Mouse (Mus musculus) embryonic facial prominence, embryonic 11.5 days (tissue): Measurements from ENCODE around the gene Ros1. TPM values are rescaled to one million over a fixed set of nuclear protein-coding genes. Genes with fewer than 3 reads are reported as not detected.

ENCODE experiments used
- ATAC-seq: fragments of 200-750 bp; cut with Nextera tagmentation; replicated peaks from 2 replicates; pipeline ENCODE4 v1.8.0; 2017; ENCODE audit warnings: low read depth; ENCODE audit not compliant: insufficient number of reproducible peaks, low FRiP score, low TSS enrichment
- DNase-seq: peaks from one replicate; pipeline ENCODE4 v3.0.0-alpha.2; 2015; ENCODE audit warnings: low spot score
- H3K27ac ChIP-seq: fragments of 300-500 bp; sonication (generic); replicated peaks from 2 replicates; pipeline ENCODE4 v1.5.1; 2014; ENCODE audit warnings: mild to moderate bottlenecking, low read depth, low read length, control low read depth
- H3K27me3 ChIP-seq: fragments of 300-500 bp; sonication (generic); 2 replicates; pipeline ENCODE4 v1.6.1; 2014; ENCODE audit warnings: mild to moderate bottlenecking, low read length, moderate library complexity, mixed read lengths; ENCODE audit not compliant: control insufficient read depth, insufficient read depth
- H3K36me3 ChIP-seq: fragments of 300-500 bp; sonication (generic); replicated peaks from 2 replicates; pipeline ENCODE4 v1.6.1; 2014; ENCODE audit warnings: low read depth, mild to moderate bottlenecking, low read length, moderate library complexity, mixed read lengths; ENCODE audit not compliant: control insufficient read depth, insufficient read depth
- H3K4me1 ChIP-seq: fragments of 300-500 bp; sonication (generic); 2 replicates; pipeline ENCODE4 v1.6.1; 2014; ENCODE audit warnings: low read length, mixed read lengths; ENCODE audit not compliant: control insufficient read depth, insufficient read depth
- H3K4me2 ChIP-seq: fragments of 300-500 bp; sonication (generic); 2 replicates; pipeline ENCODE4 v1.6.1; 2014; ENCODE audit warnings: low read depth, mild to moderate bottlenecking, control low read depth, low read length, moderate library complexity
- H3K4me3 ChIP-seq: fragments of 300-500 bp; sonication (generic); 2 replicates; pipeline ENCODE4 v1.5.1; 2014; ENCODE audit warnings: low read depth, low read length, control low read depth
- H3K9ac ChIP-seq: fragments of 300-500 bp; sonication (generic); replicated peaks from 2 replicates; pipeline ENCODE4 v1.6.1; 2014; ENCODE audit warnings: mild to moderate bottlenecking, control low read depth, low read length
- H3K9me3 ChIP-seq: fragments of 300-500 bp; sonication (generic); replicated peaks from 2 replicates; pipeline ENCODE4 v1.6.1; 2016; ENCODE audit warnings: mild to moderate bottlenecking, low read length, inconsistent platforms, mixed read lengths; ENCODE audit not compliant: control insufficient read depth
- WGBS: fragments of 180-500 bp; shearing (Covaris S2); extraction: QIAGEN DNeasy Blood & Tissue Kit; methylation state at CpG from one replicate; pipeline ENCODE4 v1.1.7; 2014; 5-methylcytosine and 5-hydroxymethylcytosine counted together
- polyA plus RNA-seq: library from polyadenylated mRNA; unstranded; fragments of >200 nt; fragmentation: Nextera tagmentation; extraction: Ambion mirVana; gene quantifications from 2 replicates; pipeline ENCODE4 v1.2.1, GENCODE M21; 2014

Gene Ros1
- polyA plus RNA-seq, 1 experiment from 2014 or later, result not detected

GRCm38 (mm10) chr10:52130762-52131161 lies 64.3 kb downstream of the Ros1 start:
- 44% methylated on average over 2 of the region's 2 CpGs for WGBS
- Histone ChIP-seq H3K4me1 (no peaks in the 10 kb centered on the region), H3K9ac (no peak overlapping the region), H3K27me3 (no peaks in the 10 kb centered on the region), H3K27ac (no peak overlapping the region), H3K9me3 (no peaks in the 10 kb centered on the region), H3K4me3 (no peak overlapping the region), H3K36me3 (no peaks in the 10 kb centered on the region), H3K4me2 (no peak overlapping the region)
- DNase-seq, result peak; percentile 23
- ATAC-seq, result peak; percentile 85

GRCm38 (mm10) chr10:52128874-52129412 lies 66.1 kb downstream of the Ros1 start:
- no peak overlapping the region for H3K4me3 ChIP-seq
- H3K27me3 ChIP-seq, result no peaks in the 10 kb centered on the region
- DNase-seq, result peak; percentile 45
- H3K4me2 ChIP-seq, result no peak overlapping the region
- WGBS, result 37% methylated on average over 5 of the region's 5 CpGs
- no peak overlapping the region for H3K9ac ChIP-seq
- H3K27ac ChIP-seq, result no peak overlapping the region
- no peaks in the 10 kb centered on the region for H3K36me3 ChIP-seq
- no peaks in the 10 kb centered on the region for H3K9me3 ChIP-seq
- no peak for ATAC-seq
- no peaks in the 10 kb centered on the region for H3K4me1 ChIP-seq

GRCm38 (mm10) chr10:52106164-52106757 lies 88.8 kb downstream of the Ros1 start:
- no peaks in the 10 kb centered on the region for H3K27me3 ChIP-seq
- no peak overlapping the region for H3K4me2 ChIP-seq
- H3K36me3 ChIP-seq, result no peaks in the 10 kb centered on the region
- H3K27ac ChIP-seq, result no peak overlapping the region
- DNase-seq (peak; percentile 70), ATAC-seq (no peak)
- H3K4me3 ChIP-seq, result no peak overlapping the region
- no peaks in the 10 kb centered on the region for H3K4me1 ChIP-seq
- WGBS, result 35% methylated on average over 4 of the region's 4 CpGs
- no peak overlapping the region for H3K9ac ChIP-seq
- H3K9me3 ChIP-seq, result no peaks in the 10 kb centered on the region

- H3K4me2 ChIP-seq, result no peak overlapping the region
- no peak for DNase-seq
- no peaks in the 10 kb centered on the region for H3K4me1 ChIP-seq
- no peaks in the 10 kb centered on the region for H3K9me3 ChIP-seq
- H3K9ac ChIP-seq, result no peak overlapping the region
- 80% methylated on average over 1 of the region's 1 CpGs for WGBS
- no peak for ATAC-seq
- no peak overlapping the region for H3K27ac ChIP-seq
- no peak overlapping the region for H3K4me3 ChIP-seq
- no peaks in the 10 kb centered on the region for H3K27me3 ChIP-seq
- H3K36me3 ChIP-seq, result no peaks in the 10 kb centered on the region
These were observed 93.8 kb downstream of the Ros1 start for GRCm38 (mm10) chr10:52101273-52101672.

- DNase-seq, result no peak
- 90% methylated on average over 4 of the region's 4 CpGs for WGBS
- no peak overlapping the region for H3K27ac ChIP-seq
- H3K9ac ChIP-seq, result no peak overlapping the region
- no peak overlapping the region for H3K4me3 ChIP-seq
- ATAC-seq, result no peak
- H3K4me1 ChIP-seq, result no peaks in the 10 kb centered on the region
- H3K27me3 ChIP-seq, result no peaks in the 10 kb centered on the region
- no peaks in the 10 kb centered on the region for H3K36me3 ChIP-seq
- H3K4me2 ChIP-seq, result no peak overlapping the region
- no peaks in the 10 kb centered on the region for H3K9me3 ChIP-seq
These were observed 102.9 kb downstream of the Ros1 start for GRCm38 (mm10) chr10:52092181-52092580.

GRCm38 (mm10) chr10:52086681-52087080 lies 108.4 kb downstream of the Ros1 start:
- no peak for DNase-seq
- H3K4me2 ChIP-seq, result no peak overlapping the region
- no peak for ATAC-seq
- no peak overlapping the region for H3K4me3 ChIP-seq
- H3K9ac ChIP-seq, result no peak overlapping the region
- H3K4me1 ChIP-seq, result no peaks in the 10 kb centered on the region
- H3K27ac ChIP-seq, result no peak overlapping the region
- H3K27me3 ChIP-seq, result no peaks in the 10 kb centered on the region
- H3K9me3 ChIP-seq, result no peaks in the 10 kb centered on the region
- WGBS, result 76% methylated on average over 6 of the region's 6 CpGs
- no peaks in the 10 kb centered on the region for H3K36me3 ChIP-seq

- H3K27ac ChIP-seq, result no peak overlapping the region
- ATAC-seq (no peak), DNase-seq (peak; percentile 70)
- no peaks in the 10 kb centered on the region for H3K27me3 ChIP-seq
- H3K4me1 ChIP-seq, result no peaks in the 10 kb centered on the region
- H3K4me2 ChIP-seq, result no peak overlapping the region
- H3K9ac ChIP-seq, result no peak overlapping the region
- no peaks in the 10 kb centered on the region for H3K9me3 ChIP-seq
- H3K36me3 ChIP-seq, result no peaks in the 10 kb centered on the region
- no peak overlapping the region for H3K4me3 ChIP-seq
These were observed 122.6 kb downstream of the Ros1 start for GRCm38 (mm10) chr10:52072482-52072881.

GRCm38 (mm10) chr10:52048287-52048686 lies 146.8 kb downstream of the Ros1 start:
- H3K27ac ChIP-seq, result no peak overlapping the region
- H3K4me2 ChIP-seq, result no peak overlapping the region
- no peak for DNase-seq
- no peaks in the 10 kb centered on the region for H3K9me3 ChIP-seq
- H3K9ac ChIP-seq, result no peak overlapping the region
- 68% methylated on average over 3 of the region's 3 CpGs for WGBS
- no peak for ATAC-seq
- H3K4me3 ChIP-seq, result no peak overlapping the region
- no peaks in the 10 kb centered on the region for H3K4me1 ChIP-seq
- H3K27me3 ChIP-seq, result no peaks in the 10 kb centered on the region
- H3K36me3 ChIP-seq, result no peaks in the 10 kb centered on the region
